Mouse (Mus musculus): Measurements from ENCODE around the gene Arhgef15. TPM values are rescaled to one million over a fixed set of nuclear protein-coding genes. Genes with fewer than 3 reads are reported as not detected.

The Arhgef15 gene
- total RNA-seq, 2 experiments from 2014 or later, result 13.0 to 17.1 TPM

Small RNAs within 50 kb of the gene (microRNA-seq; reads per million reads assigned to microRNA genes)
- gene Mir3062, result 0 to 1.6 reads per million in 2 experiments

Other genes with a start within 250 kb of the Arhgef15 start
- 10 to 100 TPM; 58.3 to 68.8 TPM for gene Ndel1, start 85.6 kb downstream of the Arhgef15 start, total RNA-seq (2021)
- not detected for gene Rnf222, start 68.9 kb downstream of the Arhgef15 start, total RNA-seq (2021)
- gene Rpl26, start 55.9 kb downstream of the Arhgef15 start, total RNA-seq (2021), result 1,000 to 10,000 TPM in 1 of 2 experiments, 100 to 1,000 TPM in 1; 992 to 1,013 TPM
- gene Odf4, start 30.4 kb downstream of the Arhgef15 start, total RNA-seq (2021), result not detected
- gene Slc25a35, start 10.7 kb upstream of the Arhgef15 start, total RNA-seq (2021), result 1 to 10 TPM; 2.3 to 3.7 TPM
- gene Rangrf, start 17.7 kb upstream of the Arhgef15 start, total RNA-seq (2021), result 10 to 100 TPM; 45.0 to 57.6 TPM
- 10 to 100 TPM in 1 of 2 experiments, 1 to 10 TPM in 1; 7.8 to 11.2 TPM for gene Pfas, start 51.0 kb upstream of the Arhgef15 start, total RNA-seq (2021)
- 10 to 100 TPM; 11.2 to 17.2 TPM for gene Ctc1, start 58.4 kb upstream of the Arhgef15 start, total RNA-seq (2021)
- 10 to 100 TPM; 10.2 to 11.6 TPM for gene Aurkb, start 88.2 kb upstream of the Arhgef15 start, total RNA-seq (2021)
- gene Borcs6, start 102.2 kb upstream of the Arhgef15 start, total RNA-seq (2021), result 10 to 100 TPM; 12.6 to 13.9 TPM
- 1 to 10 TPM; 4.3 to 5.2 TPM for gene Tmem107, start 113.3 kb upstream of the Arhgef15 start, total RNA-seq (2021)
- gene Vamp2, start 131.0 kb upstream of the Arhgef15 start, total RNA-seq (2021), result 10 to 100 TPM; 52.4 to 55.8 TPM
- gene Per1, start 137.7 kb upstream of the Arhgef15 start, total RNA-seq (2021), result 10 to 100 TPM; 17.5 to 78.6 TPM
- gene Hes7, start 162.9 kb upstream of the Arhgef15 start, total RNA-seq (2021), result not detected
- under 1 TPM; 0.27 to 0.49 TPM for gene 9130213A22Rik, start 165.1 kb upstream of the Arhgef15 start, total RNA-seq (2021)
- gene Aloxe3, start 168.4 kb upstream of the Arhgef15 start, total RNA-seq (2021), result under 1 TPM in 1 of 2 experiments, not detected in 1; 0.27 TPM
- not detected for gene Alox12b, start 199.5 kb upstream of the Arhgef15 start, total RNA-seq (2021)
- gene Alox8, start 240.4 kb upstream of the Arhgef15 start, total RNA-seq (2021), result under 1 TPM in 1 of 2 experiments, not detected in 1; 0.09 TPM